ENCODE assay signal across 13 mouse cellular contexts in genomic region chr2:26594934-26595724, GRCm38 (mm10). TPM values are rescaled to one million over a fixed set of nuclear protein-coding genes. Genes with fewer than 3 reads are reported as not detected.
DNase-seq lines count a peak whose midpoint lies in the region; ATAC-seq lines count a peak whose summit lies in the region.
"Had no signal": no experiment of that assay in that cellular context is flagged by ENCODE, and none has a peak within 500 bp of the region (broad histone marks: within the 10 kb centered on the region; RNA-seq: fewer than 3 reads in every experiment).

No protein-coding gene starts in this region.

- WGBS in neural tube, embryonic 13.5 days = 80% methylated on average over 6 of the region's 6 CpGs
- WGBS in neural tube, embryonic 15.5 days = 72% methylated on average over 6 of the region's 6 CpGs
- WGBS in liver, embryonic 13.5 days (ENCODE audit: insufficient replicate concordance) = 52% methylated on average over 6 of the region's 6 CpGs
- WGBS in midbrain, embryonic 14.5 days = 80% methylated on average over 6 of the region's 6 CpGs

- no peaks in the 10 kb centered on the region for H3K9me3 ChIP-seq in neural tube, embryonic 13.5 days
- H3K9me3 ChIP-seq in neural tube, embryonic 15.5 days (replicated peaks) = no peaks in the 10 kb centered on the region
- H3K9me3 ChIP-seq in liver, embryonic 13.5 days (replicated peaks) = no peaks in the 10 kb centered on the region
- no peaks in the 10 kb centered on the region for H3K9me3 ChIP-seq in midbrain, embryonic 14.5 days (ENCODE audit: control insufficient read depth, low read length)
- H3K9me3 ChIP-seq: embryonic facial prominence, embryonic 12.5 days; G1E had no signal

- no peaks in the 10 kb centered on the region for H3K4me1 ChIP-seq in neural tube, embryonic 13.5 days (replicated peaks)
- 0 out of 2 replicates have a peak, but pooled peaks cover 3% of the 10 kb centered on the region for H3K4me1 ChIP-seq in neural tube, embryonic 15.5 days
- H3K4me1 ChIP-seq in liver, embryonic 13.5 days (replicated peaks) = peaks cover 43% of the 10 kb centered on the region
- H3K4me1 ChIP-seq in midbrain, embryonic 14.5 days (ENCODE audit: control insufficient read depth, insufficient read depth, low read length) = no peaks in the 10 kb centered on the region
- H3K4me1 ChIP-seq: embryonic facial prominence, embryonic 12.5 days had no signal

- 0 out of 2 replicates have a peak, but pooled peaks have one; percentile 12 for ATAC-seq in neural tube, embryonic 13.5 days (ENCODE audit: low read depth)
- no peak for ATAC-seq in neural tube, embryonic 15.5 days (ENCODE audit: low FRiP score)
- peak; percentile 45 for ATAC-seq in liver, embryonic 13.5 days (ENCODE audit: low read depth)
- ATAC-seq in midbrain, embryonic 14.5 days (ENCODE audit: low FRiP score, low TSS enrichment) = no peak

- no peaks in the 10 kb centered on the region for H3K36me3 ChIP-seq in neural tube, embryonic 13.5 days
- no peaks in the 10 kb centered on the region for H3K36me3 ChIP-seq in neural tube, embryonic 15.5 days
- peaks cover 36% of the 10 kb centered on the region for H3K36me3 ChIP-seq in liver, embryonic 13.5 days
- no peaks in the 10 kb centered on the region for H3K36me3 ChIP-seq in midbrain, embryonic 14.5 days (ENCODE audit: control insufficient read depth, insufficient read depth, low read length)

- no peak overlapping the region for H3K4me2 ChIP-seq in neural tube, embryonic 13.5 days
- no peak overlapping the region for H3K4me2 ChIP-seq in neural tube, embryonic 15.5 days
- H3K4me2 ChIP-seq in liver, embryonic 13.5 days = no peak overlapping the region
- no peak overlapping the region for H3K4me2 ChIP-seq in midbrain, embryonic 14.5 days (ENCODE audit: low read length)
- H3K4me2 ChIP-seq: embryonic facial prominence, embryonic 12.5 days; hindbrain, embryonic 14.5 days had no signal

- peak; percentile 77 to 82 for DNase-seq in kidney, adult 8-10 months
- DNase-seq in liver, embryonic 13.5 days = no peak
- no peak for DNase-seq in midbrain, embryonic 14.5 days
- no peak for DNase-seq in spleen, adult 12 weeks (ENCODE audit: low spot score)
- DNase-seq in urinary bladder, adult 18-20 months (ENCODE audit: low spot score in 2 of 2) = no peak
- DNase-seq: cerebellum, adult 11 months; right cerebral cortex, postnatal 4 days had no signal

- no peaks in the 10 kb centered on the region for H3K27me3 ChIP-seq in neural tube, embryonic 13.5 days
- no peaks in the 10 kb centered on the region for H3K27me3 ChIP-seq in neural tube, embryonic 15.5 days (replicated peaks)
- no peaks in the 10 kb centered on the region for H3K27me3 ChIP-seq in liver, embryonic 13.5 days
- H3K27me3 ChIP-seq in midbrain, embryonic 14.5 days (ENCODE audit: control insufficient read depth, insufficient read depth, low read length) = no peaks in the 10 kb centered on the region
- H3K27me3 ChIP-seq: embryonic facial prominence, embryonic 12.5 days had no signal

- no peak overlapping the region for H3K4me3 ChIP-seq in neural tube, embryonic 13.5 days
- H3K4me3 ChIP-seq in neural tube, embryonic 15.5 days (replicated peaks) = no peak overlapping the region
- no peak overlapping the region for H3K4me3 ChIP-seq in liver, embryonic 13.5 days (replicated peaks)
- no peak overlapping the region for H3K4me3 ChIP-seq in midbrain, embryonic 14.5 days (replicated peaks; ENCODE audit: low read depth, low read length)
- H3K4me3 ChIP-seq: embryonic facial prominence, embryonic 12.5 days had no signal

- no peak overlapping the region for H3K9ac ChIP-seq in neural tube, embryonic 13.5 days
- no peak overlapping the region for H3K9ac ChIP-seq in neural tube, embryonic 15.5 days (replicated peaks)
- H3K9ac ChIP-seq in liver, embryonic 13.5 days = no peak overlapping the region
- H3K9ac ChIP-seq in midbrain, embryonic 14.5 days (replicated peaks; ENCODE audit: low read length) = no peak overlapping the region
- H3K9ac ChIP-seq: embryonic facial prominence, embryonic 12.5 days; hindbrain, embryonic 14.5 days had no signal

- no peak overlapping the region for H3K27ac ChIP-seq in neural tube, embryonic 13.5 days (replicated peaks)
- no peak overlapping the region for H3K27ac ChIP-seq in neural tube, embryonic 15.5 days (replicated peaks)
- peak overlapping the region; percentile 41 for H3K27ac ChIP-seq in liver, embryonic 13.5 days
- no peak overlapping the region for H3K27ac ChIP-seq in midbrain, embryonic 14.5 days (replicated peaks; ENCODE audit: low read depth, low read length)
- H3K27ac ChIP-seq: embryonic facial prominence, embryonic 12.5 days; hindbrain, embryonic 14.5 days had no signal

RNA-seq across cellular contexts. Expression of gene Gm20532, which starts 8.7 kb away (rescaled TPM):
- polyA plus RNA-seq in neural tube, embryonic 13.5 days (2015; fragmentation: Nextera tagmentation; extraction: Ambion mirVana) = not detected in 2 replicates
- polyA plus RNA-seq in neural tube, embryonic 15.5 days (2015; fragmentation: Nextera tagmentation; extraction: Ambion mirVana) = not detected in 2 replicates
- not detected in 2 replicates for polyA plus RNA-seq in liver, embryonic 13.5 days (2015; fragmentation: Nextera tagmentation; extraction: Ambion mirVana)
- not detected in 2 replicates for polyA plus RNA-seq in midbrain, embryonic 14.5 days (2014; fragmentation: Nextera tagmentation; extraction: Ambion mirVana)
- polyA plus RNA-seq: embryonic facial prominence, embryonic 12.5 days; G1E; hindbrain, embryonic 14.5 days; neural tube, embryonic 11.5 days had no signal

RNA-seq across cellular contexts. Expression of gene Agpat2, which starts 9.1 kb away (rescaled TPM):
- 6.0 and 7.4 TPM in 2 replicates for polyA plus RNA-seq in neural tube, embryonic 13.5 days (2015; fragmentation: Nextera tagmentation; extraction: Ambion mirVana)
- polyA plus RNA-seq in neural tube, embryonic 15.5 days (2015; fragmentation: Nextera tagmentation; extraction: Ambion mirVana) = 5.5 and 13.6 TPM in 2 replicates
- 30.9 and 32.7 TPM in 2 replicates for polyA plus RNA-seq in liver, embryonic 13.5 days (2015; fragmentation: Nextera tagmentation; extraction: Ambion mirVana)
- 1.8 and 3.8 TPM in 2 replicates for polyA plus RNA-seq in midbrain, embryonic 14.5 days (2014; fragmentation: Nextera tagmentation; extraction: Ambion mirVana)

RNA-seq across cellular contexts. Expression of gene Egfl7, which starts 15.3 kb away (rescaled TPM):
- 78.3 and 82.0 TPM in 2 replicates for polyA plus RNA-seq in neural tube, embryonic 13.5 days (2015; fragmentation: Nextera tagmentation; extraction: Ambion mirVana)
- polyA plus RNA-seq in neural tube, embryonic 15.5 days (2015; fragmentation: Nextera tagmentation; extraction: Ambion mirVana) = 76.5 and 94.1 TPM in 2 replicates
- 69.4 and 79.4 TPM in 2 replicates for polyA plus RNA-seq in liver, embryonic 13.5 days (2015; fragmentation: Nextera tagmentation; extraction: Ambion mirVana)
- 36.7 and 51.1 TPM in 2 replicates for polyA plus RNA-seq in midbrain, embryonic 14.5 days (2014; fragmentation: Nextera tagmentation; extraction: Ambion mirVana)

RNA-seq across cellular contexts. Expression of gene Fam69b, which starts 33.1 kb away (rescaled TPM):
- polyA plus RNA-seq in neural tube, embryonic 13.5 days (2015; fragmentation: Nextera tagmentation; extraction: Ambion mirVana) = 91.8 and 101 TPM in 2 replicates
- polyA plus RNA-seq in neural tube, embryonic 15.5 days (2015; fragmentation: Nextera tagmentation; extraction: Ambion mirVana) = 121 and 145 TPM in 2 replicates
- polyA plus RNA-seq in liver, embryonic 13.5 days (2015; fragmentation: Nextera tagmentation; extraction: Ambion mirVana) = 2.1 and 2.3 TPM in 2 replicates
- 123 and 160 TPM in 2 replicates for polyA plus RNA-seq in midbrain, embryonic 14.5 days (2014; fragmentation: Nextera tagmentation; extraction: Ambion mirVana)
- polyA plus RNA-seq: G1E had no signal

Comparison
In these comparisons a context has a peak if more than half of its experiments do, and no peak if none do; other contexts are left out.
1. ATAC-seq: peak in neural tube, embryonic 13.5 days (single experiment) and liver, embryonic 13.5 days (single experiment); none in neural tube, embryonic 15.5 days (single experiment) and midbrain, embryonic 14.5 days (single experiment).
2. DNase-seq: peak in kidney, adult 8-10 months (2 of 2); none in liver, embryonic 13.5 days (single experiment), midbrain, embryonic 14.5 days (single experiment), spleen, adult 12 weeks (single experiment) and urinary bladder, adult 18-20 months (0 of 2).